Mouse (Mus musculus): ENCODE measurements around the gene Fam20a. TPM values are rescaled to one million over a fixed set of nuclear protein-coding genes. Genes with fewer than 3 reads are reported as not detected.

Fam20a gene
- polyA plus RNA-seq, 1 experiment from 2014 or later = 1.9 TPM

DNA sequence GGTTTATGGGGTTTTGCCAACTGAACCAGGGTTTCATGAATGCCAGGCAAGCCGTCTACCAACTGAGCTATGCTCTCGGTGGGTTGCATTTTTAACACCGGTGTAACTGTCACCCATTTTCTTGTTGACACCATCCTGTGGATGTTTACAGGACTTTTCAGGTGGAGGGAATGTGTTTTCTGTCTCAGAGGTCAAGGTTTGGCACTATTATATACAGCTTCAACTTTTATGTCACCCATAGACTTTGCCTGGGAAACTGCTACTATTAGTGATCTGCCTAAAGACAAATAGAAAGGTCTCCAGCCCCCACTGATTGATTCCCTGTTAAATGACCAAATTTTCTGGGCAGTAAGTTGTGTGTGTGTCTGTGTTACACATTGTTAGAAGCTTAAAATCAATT, 2.7 kb downstream of the Fam20a start:
- peaks cover 3% of the 10 kb centered on the region; the same call in 1 of the 2 replicates for H3K9me3 ChIP-seq (ENCODE audit: control insufficient read depth, low read length)
- peaks cover 15% of the 10 kb centered on the region; the same call in 1 of the 2 replicates for H3K4me1 ChIP-seq (ENCODE audit: control insufficient read depth, insufficient read depth, low read length)
- no peak overlapping the region for H3K9ac ChIP-seq (ENCODE audit: low read depth, low read length)
- WGBS = 93% methylated on average over 3 of the region's 3 CpGs
- H3K27me3 ChIP-seq (ENCODE audit: control insufficient read depth, insufficient read depth, low read length) = peaks cover 6% of the 10 kb centered on the region
- no peak for ATAC-seq (ENCODE audit: low FRiP score, low TSS enrichment)
- no peak overlapping the region for H3K4me3 ChIP-seq (ENCODE audit: low read length)
- H3K36me3 ChIP-seq (ENCODE audit: control insufficient read depth, insufficient read depth, low read length) = no peaks in the 10 kb centered on the region
- no peak overlapping the region for H3K27ac ChIP-seq (ENCODE audit: low read depth, low read length)
- no peak overlapping the region for H3K4me2 ChIP-seq (replicated peaks; ENCODE audit: low read depth, low read length)

DNA sequence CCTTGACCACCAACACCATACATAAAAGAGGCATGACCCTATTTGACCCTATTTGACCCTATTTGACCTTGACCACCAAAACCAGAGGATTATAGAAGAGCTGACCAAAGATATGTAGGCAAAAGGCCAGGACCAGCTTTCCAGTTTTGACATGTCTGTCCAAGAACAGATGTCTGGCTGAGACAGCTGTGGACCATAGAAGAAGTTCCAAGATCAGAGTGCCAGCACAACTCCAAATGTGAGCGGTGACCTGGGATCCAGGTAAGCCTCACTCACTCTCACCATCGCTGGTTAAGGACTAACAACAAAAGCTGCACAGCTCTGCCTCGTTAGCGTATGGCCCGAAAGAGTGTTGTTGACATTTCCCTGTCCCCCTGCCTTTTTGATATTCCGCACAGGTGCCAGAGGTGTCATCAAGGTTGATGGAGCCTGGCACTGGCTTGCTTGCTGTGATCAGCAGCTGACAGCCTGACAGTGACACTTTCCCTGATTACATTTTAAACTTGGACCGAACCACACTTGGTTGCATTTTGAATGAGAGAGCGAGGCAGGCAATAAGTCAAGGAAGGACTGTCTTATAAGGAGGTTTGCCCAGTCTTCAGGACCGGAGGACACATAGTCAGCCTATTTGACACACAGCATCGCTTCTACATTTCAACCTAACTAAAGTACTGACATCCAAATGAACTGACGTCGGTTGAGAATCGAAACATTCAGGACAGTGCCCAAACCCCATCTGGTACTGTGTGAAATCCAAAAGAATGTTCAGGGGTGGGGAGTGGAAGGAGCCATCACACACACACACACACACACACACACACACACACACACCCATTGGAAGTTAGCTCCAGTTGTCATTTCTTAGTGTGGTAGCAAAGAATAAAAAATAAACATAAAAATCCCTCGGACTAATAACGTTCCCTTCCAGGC, 3.8 kb downstream of the Fam20a start:
- Histone ChIP-seq H3K4me3 (ENCODE audit: low read length) (no peak overlapping the region), H3K4me1 (ENCODE audit: control insufficient read depth, insufficient read depth, low read length) (peaks cover 15% of the 10 kb centered on the region; the same call in 1 of the 2 replicates), H3K27me3 (ENCODE audit: control insufficient read depth, insufficient read depth, low read length) (peaks cover 6% of the 10 kb centered on the region), H3K9me3 (ENCODE audit: control insufficient read depth, low read length) (no peaks in the 10 kb centered on the region), H3K27ac (ENCODE audit: low read depth, low read length) (no peak overlapping the region), H3K36me3 (ENCODE audit: control insufficient read depth, insufficient read depth, low read length) (no peaks in the 10 kb centered on the region), H3K4me2 (replicated peaks; ENCODE audit: low read depth, low read length) (no peak overlapping the region), H3K9ac (ENCODE audit: low read depth, low read length) (no peak overlapping the region)
- ATAC-seq (ENCODE audit: low FRiP score, low TSS enrichment) = no peak
- 88% methylated on average over 15 of the region's 15 CpGs for WGBS

DNA sequence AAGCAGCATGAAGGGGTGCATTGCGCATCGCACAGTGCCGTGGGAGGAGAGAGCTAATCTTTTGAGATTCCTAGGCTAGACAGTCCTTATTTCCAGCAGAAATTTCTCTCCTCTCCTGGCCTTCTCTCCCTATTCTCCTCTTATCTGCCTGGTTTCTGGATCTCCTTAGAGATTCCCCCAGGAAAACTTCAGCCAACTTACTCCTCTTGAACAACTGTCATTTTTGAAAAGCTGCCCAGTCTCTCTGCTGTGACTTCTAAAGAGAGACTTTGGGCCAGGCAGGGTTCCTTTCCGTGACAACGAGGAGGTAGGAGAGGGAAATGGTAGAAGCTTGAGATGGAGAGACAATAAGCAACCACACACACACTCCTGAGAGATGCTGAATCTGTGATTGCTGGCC, 4.6 kb downstream of the Fam20a start:
- Histone ChIP-seq H3K4me2 (replicated peaks; ENCODE audit: low read depth, low read length) (no peak overlapping the region), H3K9ac (ENCODE audit: low read depth, low read length) (no peak overlapping the region), H3K4me3 (ENCODE audit: low read length) (no peak overlapping the region), H3K36me3 (ENCODE audit: control insufficient read depth, insufficient read depth, low read length) (no peaks in the 10 kb centered on the region), H3K9me3 (ENCODE audit: control insufficient read depth, low read length) (no peaks in the 10 kb centered on the region), H3K27me3 (ENCODE audit: control insufficient read depth, insufficient read depth, low read length) (peaks cover 6% of the 10 kb centered on the region), H3K4me1 (ENCODE audit: control insufficient read depth, insufficient read depth, low read length) (peaks cover 15% of the 10 kb centered on the region; the same call in 1 of the 2 replicates), H3K27ac (ENCODE audit: low read depth, low read length) (no peak overlapping the region)
- WGBS = 79% methylated on average over 5 of the region's 5 CpGs
- no peak for ATAC-seq (ENCODE audit: low FRiP score, low TSS enrichment)

DNA sequence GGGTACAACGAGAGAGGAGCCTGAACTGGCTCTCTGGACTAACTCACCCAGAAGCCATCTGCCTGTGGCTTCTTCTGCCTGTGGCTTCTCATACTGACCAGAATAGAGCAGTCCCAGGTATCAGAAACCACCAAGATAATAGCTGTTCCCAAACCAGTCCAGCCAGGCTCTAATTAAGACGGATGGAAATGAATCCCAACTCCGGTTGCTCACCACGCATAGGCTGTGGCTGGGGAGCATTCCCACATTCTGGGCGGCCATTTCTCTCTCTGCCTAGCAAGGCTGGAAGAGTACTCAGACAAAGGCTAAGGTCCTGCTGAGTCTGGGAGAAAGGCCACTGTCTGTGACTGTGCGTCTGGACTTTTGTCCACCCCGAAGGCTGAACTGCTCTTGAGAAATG, 5.1 kb downstream of the Fam20a start:
- no peak overlapping the region for H3K4me3 ChIP-seq (ENCODE audit: low read length)

DNA sequence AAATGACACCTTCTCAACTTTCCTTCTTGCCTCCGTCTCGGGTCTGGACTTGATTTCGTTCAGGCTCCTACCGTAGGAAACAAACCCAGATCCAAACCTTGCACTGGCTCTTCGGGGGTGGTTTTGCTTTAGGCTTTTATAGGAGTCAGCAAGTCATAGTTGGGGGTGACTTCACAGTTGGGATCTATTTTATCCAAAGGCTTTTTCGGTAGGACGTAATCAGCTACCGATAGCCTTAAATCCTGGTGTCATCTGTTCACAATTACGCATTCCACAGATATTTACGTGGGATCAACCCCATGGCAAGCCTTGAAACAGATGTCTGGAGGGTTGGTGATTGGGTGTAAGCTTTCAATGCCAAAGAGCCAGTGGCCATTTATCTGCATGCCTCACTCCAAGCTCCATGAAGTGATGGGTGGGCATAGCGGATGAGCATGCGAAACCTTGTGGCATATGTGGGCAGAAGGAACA, 6.7 kb downstream of the Fam20a start:
- Histone ChIP-seq H3K27me3 (ENCODE audit: control insufficient read depth, insufficient read depth, low read length) (no peaks in the 10 kb centered on the region), H3K27ac (ENCODE audit: low read depth, low read length) (no peak overlapping the region), H3K4me1 (ENCODE audit: control insufficient read depth, insufficient read depth, low read length) (no peaks in the 10 kb centered on the region), H3K9ac (ENCODE audit: low read depth, low read length) (no peak overlapping the region), H3K9me3 (ENCODE audit: control insufficient read depth, low read length) (no peaks in the 10 kb centered on the region), H3K4me2 (replicated peaks; ENCODE audit: low read depth, low read length) (no peak overlapping the region), H3K4me3 (ENCODE audit: low read length) (no peak overlapping the region), H3K36me3 (ENCODE audit: control insufficient read depth, insufficient read depth, low read length) (no peaks in the 10 kb centered on the region)
- 91% methylated on average over 12 of the region's 12 CpGs for WGBS
- no peak for ATAC-seq (ENCODE audit: low FRiP score, low TSS enrichment)

More for the DNA sequence above, 5.1 kb downstream of the Fam20a start:
- Histone ChIP-seq H3K4me1 (ENCODE audit: control insufficient read depth, insufficient read depth, low read length) (peaks cover 11% of the 10 kb centered on the region; the same call in 1 of the 2 replicates), H3K27ac (ENCODE audit: low read depth, low read length) (no peak overlapping the region), H3K27me3 (ENCODE audit: control insufficient read depth, insufficient read depth, low read length) (peaks cover 6% of the 10 kb centered on the region), H3K9me3 (ENCODE audit: control insufficient read depth, low read length) (no peaks in the 10 kb centered on the region), H3K9ac (ENCODE audit: low read depth, low read length) (no peak overlapping the region), H3K36me3 (ENCODE audit: control insufficient read depth, insufficient read depth, low read length) (no peaks in the 10 kb centered on the region), H3K4me2 (replicated peaks; ENCODE audit: low read depth, low read length) (no peak overlapping the region)
- no peak for ATAC-seq (ENCODE audit: low FRiP score, low TSS enrichment)
- 67% methylated on average over 7 of the region's 7 CpGs for WGBS

DNA sequence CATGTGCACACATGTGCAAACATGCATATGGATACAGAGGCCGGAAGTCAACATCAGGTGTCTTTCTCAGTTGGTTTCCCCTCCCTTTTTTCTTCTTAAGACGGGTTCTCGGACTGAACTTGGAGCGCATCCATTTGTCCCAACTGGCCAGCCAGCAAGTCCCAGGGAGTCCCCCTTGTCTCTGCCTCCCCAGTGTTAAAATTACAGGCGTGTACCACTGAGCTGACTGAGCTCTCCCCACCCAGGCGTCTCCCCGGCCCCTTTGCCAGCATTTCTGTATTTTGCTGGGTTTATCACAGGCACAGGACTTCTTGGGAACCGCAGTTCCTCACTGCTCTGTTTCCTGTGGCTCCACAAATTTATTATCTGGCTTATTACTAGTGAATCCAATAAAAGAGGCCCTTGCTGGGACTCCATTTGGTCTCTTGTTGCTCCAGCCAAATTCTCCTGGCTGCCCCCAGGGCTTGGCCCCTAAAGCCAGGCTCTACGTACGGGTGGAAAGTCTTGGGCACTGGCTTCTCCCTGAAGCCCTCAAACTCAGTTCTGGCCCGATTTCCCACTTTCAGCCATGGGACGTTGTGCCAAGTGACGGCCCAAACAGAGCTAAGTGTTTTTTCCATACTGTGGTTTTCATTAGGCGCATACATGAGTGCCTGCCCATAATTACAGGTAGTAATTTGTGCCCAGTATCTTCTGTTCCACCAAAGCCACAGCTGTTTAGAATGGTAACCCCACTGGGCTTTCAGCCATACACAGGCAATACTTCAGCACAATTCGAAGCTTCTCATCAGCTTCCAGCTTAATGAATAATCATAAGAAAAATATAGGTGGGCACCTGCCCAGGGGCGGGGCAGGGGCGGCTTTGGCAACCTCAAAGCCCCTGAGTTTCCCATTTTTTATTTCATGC, 7.5 kb downstream of the Fam20a start:
- ATAC-seq (ENCODE audit: low FRiP score, low TSS enrichment) = no peak
- H3K9me3 ChIP-seq (ENCODE audit: control insufficient read depth, low read length) = no peaks in the 10 kb centered on the region
- H3K4me1 ChIP-seq (ENCODE audit: control insufficient read depth, insufficient read depth, low read length) = no peaks in the 10 kb centered on the region
- H3K27me3 ChIP-seq (ENCODE audit: control insufficient read depth, insufficient read depth, low read length) = no peaks in the 10 kb centered on the region
- H3K9ac ChIP-seq (ENCODE audit: low read depth, low read length) = no peak overlapping the region
- no peak overlapping the region for H3K27ac ChIP-seq (ENCODE audit: low read depth, low read length)
- H3K4me3 ChIP-seq (ENCODE audit: low read length) = no peak overlapping the region
- no peak overlapping the region for H3K4me2 ChIP-seq (replicated peaks; ENCODE audit: low read depth, low read length)
- H3K36me3 ChIP-seq (ENCODE audit: control insufficient read depth, insufficient read depth, low read length) = no peaks in the 10 kb centered on the region
- 78% methylated on average over 17 of the region's 17 CpGs for WGBS

DNA sequence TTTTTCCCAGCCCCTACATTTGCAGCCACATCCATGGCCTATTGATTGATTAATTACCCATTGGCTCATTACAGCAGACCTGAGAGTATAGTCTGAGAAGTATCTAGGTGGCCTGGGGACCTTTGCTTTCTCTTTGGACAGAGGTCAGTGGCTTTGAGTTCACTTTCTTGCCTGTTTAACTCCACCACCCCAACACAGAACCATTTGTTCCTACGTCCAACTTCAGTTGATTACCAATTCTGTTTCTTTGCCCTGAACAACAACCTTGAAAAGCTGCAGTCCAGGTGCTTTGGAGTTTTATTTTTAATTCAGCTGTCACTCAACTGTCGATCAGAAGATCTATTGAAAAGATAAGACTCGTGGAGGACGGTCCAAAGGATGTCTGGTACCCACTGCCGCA, 12.6 kb downstream of the Fam20a start:
- H3K4me2 ChIP-seq (replicated peaks; ENCODE audit: low read depth, low read length) = no peak overlapping the region
- WGBS = 73% methylated on average over 5 of the region's 5 CpGs
- no peak overlapping the region for H3K9ac ChIP-seq (ENCODE audit: low read depth, low read length)
- no peaks in the 10 kb centered on the region for H3K9me3 ChIP-seq (ENCODE audit: control insufficient read depth, low read length)
- ATAC-seq (ENCODE audit: low FRiP score, low TSS enrichment) = no peak
- H3K27ac ChIP-seq (ENCODE audit: low read depth, low read length) = no peak overlapping the region
- H3K27me3 ChIP-seq (ENCODE audit: control insufficient read depth, insufficient read depth, low read length) = no peaks in the 10 kb centered on the region
- H3K4me1 ChIP-seq (ENCODE audit: control insufficient read depth, insufficient read depth, low read length) = no peaks in the 10 kb centered on the region
- H3K4me3 ChIP-seq (ENCODE audit: low read length) = no peak overlapping the region
- H3K36me3 ChIP-seq (ENCODE audit: control insufficient read depth, insufficient read depth, low read length) = no peaks in the 10 kb centered on the region

DNA sequence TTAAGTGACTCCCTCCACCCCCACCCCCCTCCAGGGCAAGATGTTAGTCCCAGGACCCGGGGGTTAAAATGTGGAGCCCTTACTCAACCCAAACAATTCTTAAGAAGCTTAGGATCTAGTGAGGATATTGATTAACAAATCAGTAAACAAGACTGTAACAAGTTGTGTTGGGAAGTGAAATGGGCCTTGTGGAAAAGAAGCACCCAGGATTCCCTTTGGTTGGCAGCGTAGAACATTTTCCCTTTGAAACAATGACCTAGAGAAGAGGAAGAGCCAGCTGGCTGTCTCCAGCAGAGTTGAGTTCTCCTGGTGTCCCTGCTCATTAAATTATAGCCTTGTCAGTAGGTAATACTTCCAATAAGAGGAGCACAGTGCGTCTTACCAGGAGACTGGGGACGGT, 13.3 kb downstream of the Fam20a start:
- Histone ChIP-seq H3K4me1 (ENCODE audit: control insufficient read depth, insufficient read depth, low read length) (no peaks in the 10 kb centered on the region), H3K4me3 (ENCODE audit: low read length) (no peak overlapping the region), H3K4me2 (replicated peaks; ENCODE audit: low read depth, low read length) (no peak overlapping the region), H3K9ac (ENCODE audit: low read depth, low read length) (no peak overlapping the region), H3K27ac (ENCODE audit: low read depth, low read length) (no peak overlapping the region), H3K9me3 (ENCODE audit: control insufficient read depth, low read length) (no peaks in the 10 kb centered on the region), H3K36me3 (ENCODE audit: control insufficient read depth, insufficient read depth, low read length) (no peaks in the 10 kb centered on the region), H3K27me3 (ENCODE audit: control insufficient read depth, insufficient read depth, low read length) (no peaks in the 10 kb centered on the region)
- ATAC-seq (ENCODE audit: low FRiP score, low TSS enrichment) = no peak
- 93% methylated on average over 4 of the region's 4 CpGs for WGBS
